Comparison of ENCODE assay signal across 29 mouse cellular contexts in genomic region chr5:72709976-72710375, GRCm38 (mm10). TPM values are rescaled to one million over a fixed set of nuclear protein-coding genes. Genes with fewer than 3 reads are reported as not detected.
A peak's percentile ranks its signal among the peaks of the same experiment; 100 is the strongest.
DNase-seq lines count a peak whose midpoint lies in the region; ATAC-seq lines count a peak whose summit lies in the region.
"Had no signal": no experiment of that assay in that cellular context is flagged by ENCODE, and none has a peak within 500 bp of the region (broad histone marks: within the 10 kb centered on the region; RNA-seq: fewer than 3 reads in every experiment).

No protein-coding gene starts in this region.

- no peak overlapping the region for H3K9ac ChIP-seq in midbrain, embryonic 11.5 days (ENCODE audit: low read length)
- H3K9ac ChIP-seq in midbrain, embryonic 13.5 days (replicated peaks), result no peak overlapping the region
- no peak overlapping the region for H3K9ac ChIP-seq in intestine, embryonic 16.5 days (ENCODE audit: low read depth, low read length)
- H3K9ac ChIP-seq in stomach, embryonic 15.5 days, result no peak overlapping the region
- H3K9ac ChIP-seq in kidney, embryonic 16.5 days (replicated peaks; ENCODE audit: low read length), result no peak overlapping the region
- H3K9ac ChIP-seq: forebrain, postnatal 0 days; heart, embryonic 12.5 days; heart, embryonic 15.5 days; hindbrain, embryonic 13.5 days had no signal

- WGBS in midbrain, embryonic 11.5 days, result 94% methylated on average over 9 of the region's 9 CpGs
- WGBS in midbrain, embryonic 13.5 days, result 92% methylated on average over 9 of the region's 9 CpGs
- 81% methylated on average over 9 of the region's 9 CpGs for WGBS in intestine, embryonic 16.5 days
- WGBS in stomach, embryonic 15.5 days, result 85% methylated on average over 9 of the region's 9 CpGs
- 91% methylated on average over 9 of the region's 9 CpGs for WGBS in kidney, embryonic 16.5 days

- no peaks in the 10 kb centered on the region for H3K27me3 ChIP-seq in midbrain, embryonic 11.5 days (ENCODE audit: control insufficient read depth, insufficient read depth, low read length)
- H3K27me3 ChIP-seq in midbrain, embryonic 13.5 days, result no peaks in the 10 kb centered on the region
- H3K27me3 ChIP-seq in intestine, embryonic 16.5 days (replicated peaks; ENCODE audit: control insufficient read depth, insufficient read depth, low read length), result no peaks in the 10 kb centered on the region
- no peaks in the 10 kb centered on the region for H3K27me3 ChIP-seq in stomach, embryonic 15.5 days (replicated peaks)
- H3K27me3 ChIP-seq in kidney, embryonic 16.5 days (ENCODE audit: insufficient read depth, low read length), result no peaks in the 10 kb centered on the region
- H3K27me3 ChIP-seq: CH12.LX; heart, embryonic 12.5 days; heart, embryonic 15.5 days; hindbrain, embryonic 13.5 days; Patski had no signal

- no peaks in the 10 kb centered on the region for H3K4me1 ChIP-seq in midbrain, embryonic 11.5 days (ENCODE audit: control insufficient read depth, insufficient read depth, low read length)
- H3K4me1 ChIP-seq in midbrain, embryonic 13.5 days (replicated peaks), result no peaks in the 10 kb centered on the region
- H3K4me1 ChIP-seq in intestine, embryonic 16.5 days (ENCODE audit: control insufficient read depth, insufficient read depth, low read length), result peaks cover 7% of the 10 kb centered on the region; the same call in 1 of the 2 replicates
- no peaks in the 10 kb centered on the region for H3K4me1 ChIP-seq in stomach, embryonic 15.5 days
- peaks cover 3% of the 10 kb centered on the region; the same call in 1 of the 2 replicates for H3K4me1 ChIP-seq in kidney, embryonic 16.5 days (ENCODE audit: insufficient read depth, low read length)
- H3K4me1 ChIP-seq: heart, embryonic 12.5 days; heart, embryonic 15.5 days; hindbrain, embryonic 13.5 days had no signal

- H3K36me3 ChIP-seq in midbrain, embryonic 11.5 days (ENCODE audit: control insufficient read depth, insufficient read depth, low read length), result no peaks in the 10 kb centered on the region
- H3K36me3 ChIP-seq in midbrain, embryonic 13.5 days, result no peaks in the 10 kb centered on the region
- H3K36me3 ChIP-seq in intestine, embryonic 16.5 days (ENCODE audit: control insufficient read depth, insufficient read depth, low read length), result no peaks in the 10 kb centered on the region
- no peaks in the 10 kb centered on the region for H3K36me3 ChIP-seq in stomach, embryonic 15.5 days
- no peaks in the 10 kb centered on the region for H3K36me3 ChIP-seq in kidney, embryonic 16.5 days (ENCODE audit: insufficient read depth, low read length)
- H3K36me3 ChIP-seq: G1E; heart, embryonic 12.5 days; heart, embryonic 15.5 days; hindbrain, embryonic 10.5 days; hindbrain, embryonic 13.5 days had no signal

- ATAC-seq in midbrain, embryonic 11.5 days (ENCODE audit: low FRiP score), result peak; percentile 24; the same call in 1 of the 2 replicates
- no peak for ATAC-seq in midbrain, embryonic 13.5 days
- ATAC-seq in intestine, embryonic 16.5 days, result peak; percentile 98
- 0 out of 2 replicates have a peak, but pooled peaks have one; percentile 35 for ATAC-seq in stomach, embryonic 15.5 days (ENCODE audit: insufficient read depth, low FRiP score, low read depth)
- no peak for ATAC-seq in kidney, embryonic 16.5 days (ENCODE audit: low FRiP score, low TSS enrichment)
- ATAC-seq: forebrain, postnatal 0 days; hindbrain, embryonic 16.5 days had no signal

- no peak overlapping the region for H3K4me2 ChIP-seq in midbrain, embryonic 11.5 days
- H3K4me2 ChIP-seq in midbrain, embryonic 13.5 days (replicated peaks), result no peak overlapping the region
- H3K4me2 ChIP-seq in intestine, embryonic 16.5 days (ENCODE audit: low read depth, low read length), result no peak overlapping the region
- H3K4me2 ChIP-seq in stomach, embryonic 15.5 days, result no peak overlapping the region
- no peak overlapping the region for H3K4me2 ChIP-seq in kidney, embryonic 16.5 days (replicated peaks; ENCODE audit: low read depth, low read length)
- H3K4me2 ChIP-seq: heart, embryonic 12.5 days; heart, embryonic 15.5 days; hindbrain, embryonic 13.5 days had no signal

- no peak overlapping the region for H3K4me3 ChIP-seq in midbrain, embryonic 11.5 days (ENCODE audit: low read depth, low read length)
- H3K4me3 ChIP-seq in midbrain, embryonic 13.5 days (replicated peaks), result no peak overlapping the region
- no peak overlapping the region for H3K4me3 ChIP-seq in intestine, embryonic 16.5 days (ENCODE audit: low read length)
- no peak overlapping the region for H3K4me3 ChIP-seq in stomach, embryonic 15.5 days (replicated peaks)
- H3K4me3 ChIP-seq in kidney, embryonic 16.5 days (ENCODE audit: low read length), result no peak overlapping the region
- H3K4me3 ChIP-seq: heart, embryonic 12.5 days; heart, embryonic 15.5 days; hindbrain, embryonic 10.5 days; hindbrain, embryonic 13.5 days had no signal

- H3K9me3 ChIP-seq in midbrain, embryonic 11.5 days (ENCODE audit: control insufficient read depth, low read length), result no peaks in the 10 kb centered on the region; the same call in 1 of the 2 replicates
- no peaks in the 10 kb centered on the region for H3K9me3 ChIP-seq in midbrain, embryonic 13.5 days
- 0 out of 2 replicates have a peak, but pooled peaks cover 3% of the 10 kb centered on the region for H3K9me3 ChIP-seq in intestine, embryonic 16.5 days (ENCODE audit: control insufficient read depth, low read length)
- no peaks in the 10 kb centered on the region for H3K9me3 ChIP-seq in stomach, embryonic 15.5 days
- H3K9me3 ChIP-seq in kidney, embryonic 16.5 days (ENCODE audit: low read length), result peaks cover 7% of the 10 kb centered on the region; the same call in 1 of the 2 replicates
- H3K9me3 ChIP-seq: G1E; heart, embryonic 15.5 days; hindbrain, embryonic 10.5 days; hindbrain, embryonic 13.5 days had no signal

- no peak overlapping the region for H3K27ac ChIP-seq in midbrain, embryonic 11.5 days (ENCODE audit: low read depth, low read length)
- no peak overlapping the region for H3K27ac ChIP-seq in midbrain, embryonic 13.5 days
- 0 out of 2 replicates have a peak overlapping the region, but pooled peaks have one; percentile 28 for H3K27ac ChIP-seq in intestine, embryonic 16.5 days (ENCODE audit: low read length)
- no peak overlapping the region for H3K27ac ChIP-seq in stomach, embryonic 15.5 days
- H3K27ac ChIP-seq in kidney, embryonic 16.5 days (ENCODE audit: low read length), result no peak overlapping the region
- H3K27ac ChIP-seq: heart, embryonic 15.5 days; hindbrain, embryonic 10.5 days; hindbrain, embryonic 13.5 days had no signal

- DNase-seq in midbrain, embryonic 11.5 days (ENCODE audit: low spot score, missing footprints), result no peak
- DNase-seq in yolk sac, embryonic 10.5 days (ENCODE audit: low spot score), result peak; percentile 48
- no peak for DNase-seq in kidney, adult 8-10 months
- no peak for DNase-seq in thymus, adult 18-20 months
- DNase-seq: adrenal gland, adult 2 months; adrenal gland, postnatal 14 days; B cell, adult 2 months; cerebellum, adult 11 months; cerebellum, adult 2 months; cerebellum, postnatal 10 days; forebrain, postnatal 0 days; gastrocnemius, postnatal 25 days; heart, adult 18-20 months; heart, postnatal 10 days; heart, postnatal 36 days had no signal

RNA-seq across cellular contexts. Expression of gene Txk, which starts 42.6 kb away (rescaled TPM):
- polyA plus RNA-seq in midbrain, embryonic 11.5 days (2014; fragmentation: Nextera tagmentation; extraction: Ambion mirVana), result not detected in 2 replicates
- polyA plus RNA-seq in midbrain, embryonic 13.5 days (2015; fragmentation: Nextera tagmentation; extraction: Ambion mirVana), result 0.07 TPM in 1 of 2 replicates, not detected in the other
- 0.48 and 0.54 TPM in 2 replicates for polyA plus RNA-seq in intestine, embryonic 16.5 days (2015; fragmentation: Nextera tagmentation; extraction: Ambion mirVana)
- 0.36 and 0.37 TPM in 2 replicates for polyA plus RNA-seq in stomach, embryonic 15.5 days (2015; fragmentation: Nextera tagmentation; extraction: Ambion mirVana)
- polyA plus RNA-seq in kidney, embryonic 16.5 days (2015; fragmentation: Nextera tagmentation; extraction: Ambion mirVana), result 0.06 and 0.28 TPM in 2 replicates
- polyA plus RNA-seq: adrenal gland, adult 2 months; forebrain, embryonic 11.5 days; forebrain, embryonic 14.5 days; G1E; heart, embryonic 12.5 days; hindbrain, embryonic 10.5 days had no signal

Comparison
In these comparisons a context has a peak if more than half of its experiments do, and no peak if none do; other contexts are left out.
1. ATAC-seq: peak in midbrain, embryonic 11.5 days (single experiment), intestine, embryonic 16.5 days (single experiment) and stomach, embryonic 15.5 days (single experiment); none in midbrain, embryonic 13.5 days (single experiment) and kidney, embryonic 16.5 days (single experiment).